Mouse (Mus musculus) ES-Bruce4 (cell line): ENCODE data around the gene Trim58.

Source experiments
- CTCF ChIP-seq: IDR thresholded peaks from one replicate; pipeline ENCODE4 v1.8.1; 2011; ENCODE audit warnings: low read depth, low read length
- POLR2A ChIP-seq: IDR thresholded peaks from one replicate; pipeline ENCODE4 v1.8.1; 2011; ENCODE audit warnings: low read length; ENCODE audit not compliant: insufficient read depth

- TF ChIP-seq CTCF (no peak), POLR2A (no peak)
Observed at GRCm38 (mm10) chr11:58655151-58655550, 14.9 kb downstream of the Trim58 start.
